Mouse (Mus musculus) frontal cortex, postnatal 14 days (tissue): ENCODE results near the gene Apbb2.

Experiments
- DNase-seq, 2 experiments: peaks; one replicate each; pipeline ENCODE4 v3.0.0; 2022; ENCODE audit warnings: low spot score in 2 of 2

Gene Apbb2

DNA sequence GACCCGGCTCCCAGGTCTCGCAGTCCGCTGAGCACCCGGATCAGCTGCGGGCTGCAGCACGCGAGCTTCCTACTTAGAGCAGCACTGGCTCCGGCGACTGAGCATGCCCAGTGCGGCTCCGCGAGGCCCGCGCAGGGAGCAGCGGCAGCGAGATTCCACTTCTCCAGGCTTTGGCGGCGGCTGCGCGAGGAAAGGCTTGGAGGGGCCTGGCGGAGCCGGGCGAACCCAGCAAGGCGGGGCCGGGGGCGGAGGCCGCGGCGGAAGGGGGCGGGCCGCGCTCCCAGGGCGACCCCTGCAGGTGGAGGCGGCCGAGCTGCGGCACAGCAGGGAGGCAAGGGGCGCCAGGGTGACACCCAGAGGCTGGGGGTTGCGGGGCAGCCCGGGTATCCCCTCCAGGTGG is at the start of gene Apbb2:
TSS of gene Apbb2 (minus strand) at position 188 of the 400 bp plus-strand sequence.
- DNase-seq: peak; percentile 92 to 93

DNA sequence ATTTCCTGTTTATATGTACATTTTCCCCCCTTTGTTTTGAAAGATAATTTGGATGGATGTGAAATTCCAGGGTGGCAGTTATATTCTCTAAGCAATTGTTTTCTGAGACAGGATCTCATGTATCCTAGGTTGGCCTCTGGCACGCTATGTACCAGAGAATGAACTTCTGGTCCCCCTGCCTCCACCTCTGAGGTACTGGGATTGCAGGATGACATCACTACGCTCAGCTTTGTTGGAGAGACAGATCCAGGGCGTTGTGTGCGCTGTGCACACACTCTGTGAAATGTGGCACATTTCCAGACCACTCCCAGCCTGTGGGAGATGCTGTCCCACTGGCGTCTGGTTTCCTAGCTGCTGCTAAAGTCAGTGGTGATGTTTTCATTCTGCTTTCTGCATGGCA is 35.6 kb upstream of the Apbb2 start:
- DNase-seq: no peak

DNA sequence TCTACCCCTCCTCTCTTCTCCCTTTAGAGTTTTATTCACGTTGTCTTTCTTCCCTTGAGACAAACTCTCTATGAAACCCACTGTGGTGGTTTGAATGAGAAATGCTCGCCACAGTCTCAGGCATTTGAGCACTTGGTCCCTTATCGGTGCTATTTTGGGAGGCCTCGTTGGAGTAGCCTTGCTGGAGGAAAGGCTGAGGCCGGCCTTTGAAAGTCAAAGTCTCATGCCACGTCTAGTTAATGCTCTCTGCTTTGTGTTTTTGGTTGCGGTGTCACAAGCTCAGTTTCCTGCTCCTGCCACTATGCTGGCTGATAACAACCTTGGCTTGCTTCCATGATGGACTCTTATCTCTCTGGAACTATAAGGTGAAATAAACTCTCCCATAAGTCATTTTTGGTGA is 28.9 kb upstream of the Apbb2 start:
- no peak for DNase-seq

DNA sequence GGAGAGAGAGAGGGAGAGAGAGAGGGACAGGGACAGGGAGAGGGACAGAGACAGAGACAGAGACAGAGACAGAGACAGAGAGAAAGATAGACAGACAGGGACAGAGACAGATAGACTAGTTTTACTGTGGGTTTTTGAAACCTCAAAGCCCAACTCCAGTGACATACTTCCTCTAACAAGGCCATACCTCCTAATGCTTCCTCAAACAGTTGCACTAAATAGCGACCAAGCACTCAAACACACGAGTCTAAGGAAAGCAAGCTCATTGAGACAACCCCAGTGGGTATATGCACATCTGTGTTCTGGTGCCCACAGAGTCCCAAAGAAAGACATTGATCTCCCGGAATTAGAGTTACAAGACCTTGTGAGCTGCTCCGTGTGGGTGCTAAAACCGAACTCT is 24.7 kb upstream of the Apbb2 start:
- DNase-seq: no peak

DNA sequence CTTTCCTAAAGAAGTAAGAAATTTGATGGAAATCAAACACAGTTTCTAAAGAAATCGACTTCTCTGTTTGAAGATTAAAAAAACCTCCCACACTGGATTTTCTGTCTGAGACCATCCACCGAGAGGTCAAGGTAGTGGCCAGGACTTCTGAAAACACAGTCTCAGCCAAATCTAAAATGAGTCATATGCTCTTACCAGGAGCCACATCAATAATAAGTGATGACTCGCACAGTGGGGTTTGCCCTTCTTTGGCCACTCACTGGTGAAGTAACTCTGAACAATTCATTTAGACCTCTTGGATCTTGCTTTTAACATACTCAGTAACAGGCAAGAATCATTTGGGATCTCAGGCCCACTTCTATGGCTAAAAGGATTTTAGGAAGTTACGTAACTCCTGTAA is 23.6 kb upstream of the Apbb2 start:
- no peak for DNase-seq

DNA sequence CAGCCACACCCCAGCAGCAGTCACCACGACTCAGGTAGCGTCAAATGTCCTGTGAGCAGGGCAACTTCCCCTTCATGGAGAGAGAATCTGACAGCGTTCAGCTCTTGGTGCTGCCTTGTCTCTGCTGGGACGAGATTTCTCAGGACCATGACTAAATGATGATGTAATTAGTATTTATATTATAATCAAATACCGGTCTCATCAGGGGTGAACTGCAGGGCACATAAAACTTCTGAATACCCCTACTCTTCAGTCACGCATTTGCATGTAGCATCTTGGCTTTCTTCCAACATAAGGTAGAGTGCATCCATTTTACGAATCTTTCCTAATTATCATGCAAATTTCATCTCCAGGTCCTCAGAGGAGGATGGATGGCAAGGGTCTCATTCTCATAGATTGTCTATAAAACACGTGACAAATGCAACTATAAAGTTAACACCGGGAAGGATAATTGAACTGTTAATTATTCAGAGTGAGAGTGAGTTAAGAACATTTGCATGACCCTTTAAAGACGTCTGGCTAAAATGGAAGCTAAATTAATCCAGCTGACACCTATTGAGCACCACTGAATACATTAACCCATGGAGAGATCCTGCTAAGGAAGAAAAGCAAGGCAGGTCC is 17.0 kb upstream of the Apbb2 start:
- no peak for DNase-seq

DNA sequence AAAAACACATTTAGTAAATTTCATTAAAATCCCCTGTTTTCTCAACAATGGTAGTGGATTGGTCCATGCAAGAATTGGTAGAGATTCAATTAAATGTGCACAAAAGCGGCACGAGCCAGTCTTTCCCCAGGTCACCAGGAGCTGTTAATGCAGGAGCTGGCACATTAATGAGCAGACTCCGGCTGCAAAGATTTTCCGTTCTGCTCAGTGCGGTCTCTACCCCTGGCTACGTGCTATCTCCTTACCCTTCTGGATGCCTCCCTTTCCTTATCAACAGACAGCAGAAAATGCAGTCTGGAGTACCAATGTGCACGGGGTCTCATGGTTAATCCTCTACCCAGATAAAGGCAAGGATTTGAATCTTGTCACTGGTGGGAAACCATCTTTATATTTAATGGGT is 9.2 kb upstream of the Apbb2 start:
- no peak for DNase-seq

DNA sequence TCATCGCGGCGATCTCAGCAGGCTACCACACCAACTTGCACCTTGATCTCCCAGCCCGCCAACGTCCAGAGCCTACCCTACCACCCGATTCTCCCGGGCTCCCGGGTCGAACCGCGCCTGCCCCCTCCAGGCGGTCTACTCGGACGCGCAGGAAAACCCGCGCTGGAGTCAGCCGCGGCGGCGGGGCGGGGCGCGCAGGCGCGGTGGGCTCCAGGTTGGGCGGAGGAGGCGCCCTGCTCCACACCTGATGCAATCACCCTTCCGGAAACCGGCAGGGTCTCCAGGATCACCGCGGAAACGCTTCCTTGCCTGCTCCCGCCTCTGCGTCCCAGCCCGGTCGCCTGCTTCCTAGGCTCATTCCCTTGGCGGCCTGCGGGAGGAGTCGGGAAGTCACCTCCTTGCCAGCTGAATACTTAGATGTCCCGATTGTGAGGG is 1.6 kb upstream of the Apbb2 start:
- peak; percentile 66 to 72 for DNase-seq

DNA sequence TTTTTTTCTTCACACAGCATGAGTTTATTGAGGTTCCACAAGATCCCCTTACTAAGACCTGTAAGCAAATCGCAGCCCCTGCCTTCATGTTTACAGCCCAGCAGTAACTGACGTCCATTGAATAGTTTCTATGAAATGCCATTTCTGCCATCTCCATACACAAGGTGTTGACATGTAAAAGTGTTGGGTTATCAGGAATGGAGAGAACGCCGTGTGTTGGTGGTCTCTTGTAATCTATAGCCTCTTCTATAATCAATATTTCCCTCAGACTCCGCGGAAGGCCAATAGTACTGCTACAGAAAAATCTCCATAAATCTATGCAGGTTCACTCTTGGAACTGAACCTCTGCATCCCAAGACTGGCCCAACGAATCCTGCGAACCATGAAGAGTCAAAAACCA is 1.1 kb upstream of the Apbb2 start:
- DNase-seq: no peak

DNA sequence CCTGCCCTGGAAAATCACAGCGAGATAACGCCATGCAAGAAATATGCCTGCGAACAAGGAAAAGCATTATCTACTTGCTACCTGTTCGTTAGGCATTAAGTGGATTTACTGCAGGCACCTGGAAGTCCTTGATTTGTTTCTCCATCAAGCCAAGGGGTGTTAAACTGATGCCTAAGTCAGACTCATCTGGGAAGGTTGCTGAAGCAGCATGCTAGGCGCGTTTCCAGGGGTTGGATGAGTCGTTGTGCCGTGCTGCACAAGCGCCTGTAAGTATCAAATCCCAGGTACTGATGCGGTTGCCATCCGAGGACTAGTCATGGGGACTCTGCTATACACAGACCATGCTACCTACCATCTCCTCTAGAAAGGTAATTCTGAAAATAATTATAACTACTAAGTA is 611 bp upstream of the Apbb2 start:
- DNase-seq: no peak

DNA sequence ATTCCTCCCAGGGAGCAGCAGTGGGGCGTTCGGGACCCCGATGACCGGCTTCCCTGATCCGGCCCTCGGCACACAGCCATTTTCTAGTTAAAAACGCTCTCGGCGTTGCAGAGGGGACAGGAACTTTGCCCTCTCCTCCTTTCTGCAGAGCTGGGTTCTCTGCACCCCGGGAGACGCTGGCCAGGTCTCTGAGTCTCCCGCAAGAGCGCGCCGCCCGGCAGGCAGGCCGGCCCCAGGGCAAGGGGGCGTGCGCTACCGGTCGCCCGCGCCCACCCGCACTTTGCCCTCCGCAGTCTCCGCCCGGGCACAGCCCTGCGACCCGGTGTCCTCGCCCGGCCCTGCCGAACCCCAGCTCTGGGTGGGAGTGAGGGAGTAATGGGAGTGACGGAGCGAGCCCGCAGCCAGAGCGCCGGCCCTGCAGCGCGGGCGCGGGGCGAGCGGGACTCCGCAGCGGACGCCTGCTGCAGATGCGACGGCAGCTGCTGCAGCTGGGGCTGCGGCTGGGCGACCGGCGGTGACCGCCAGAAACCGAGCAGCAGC is 593 bp downstream of the Apbb2 start:
- DNase-seq: no peak

DNA sequence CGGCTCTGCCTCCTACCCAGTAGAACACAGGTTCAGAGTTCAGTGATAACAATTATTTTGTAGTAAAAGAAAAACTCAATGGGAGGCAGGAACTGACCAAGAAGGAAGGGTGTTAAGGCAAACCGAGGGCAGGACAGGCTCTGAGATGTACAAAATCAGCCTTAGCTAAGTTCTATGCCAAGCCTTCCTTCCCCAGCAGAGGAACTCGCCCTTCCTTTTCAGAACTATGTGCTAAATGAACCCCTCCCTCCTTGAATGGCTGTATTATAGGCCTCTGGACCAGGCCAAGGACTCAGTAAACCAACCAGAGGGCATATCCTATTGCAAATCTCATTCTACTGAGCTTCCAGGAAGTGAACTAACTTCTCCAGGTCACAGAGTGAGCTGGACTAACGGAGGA is 3.6 kb downstream of the Apbb2 start:
- no peak for DNase-seq

DNA sequence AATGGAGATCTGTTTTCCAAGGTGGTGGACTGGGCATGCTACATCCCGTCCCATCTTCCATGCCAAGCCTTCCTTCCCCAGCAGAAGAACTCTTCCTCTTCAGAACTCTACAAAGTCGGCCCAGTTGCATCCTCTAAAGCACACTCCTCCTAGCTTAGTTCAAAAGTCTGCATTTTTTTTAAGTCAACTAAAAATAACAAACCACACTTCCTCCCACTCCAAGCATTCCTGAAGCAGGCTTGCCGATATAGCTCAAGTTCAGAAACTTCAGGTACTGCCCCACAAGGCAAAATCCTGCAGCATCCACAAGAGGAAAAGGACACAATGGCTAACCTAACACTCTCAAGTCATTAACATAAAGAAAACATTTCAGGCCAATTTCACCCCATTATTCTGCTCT is 4.9 kb downstream of the Apbb2 start:
- no peak for DNase-seq

DNA sequence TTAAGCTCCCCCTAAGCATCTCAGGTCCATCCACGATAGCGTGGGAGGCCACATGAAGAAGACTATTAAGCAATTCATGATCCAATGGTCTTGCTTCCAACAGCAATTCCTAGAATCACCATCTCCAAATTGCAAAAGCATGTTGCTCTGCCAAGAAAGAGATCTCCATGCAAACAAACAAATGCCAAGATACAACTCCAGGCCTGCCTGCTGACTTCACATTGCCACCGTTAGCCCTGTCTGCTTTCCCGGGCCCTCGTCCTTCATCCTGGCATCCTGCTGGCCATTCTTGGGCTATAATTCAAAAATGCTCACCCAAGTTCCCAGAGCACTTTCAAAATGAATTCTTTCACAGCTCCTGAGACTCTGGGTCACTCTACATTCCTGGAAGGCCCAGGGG is 5.6 kb downstream of the Apbb2 start:
- DNase-seq: no peak

DNA sequence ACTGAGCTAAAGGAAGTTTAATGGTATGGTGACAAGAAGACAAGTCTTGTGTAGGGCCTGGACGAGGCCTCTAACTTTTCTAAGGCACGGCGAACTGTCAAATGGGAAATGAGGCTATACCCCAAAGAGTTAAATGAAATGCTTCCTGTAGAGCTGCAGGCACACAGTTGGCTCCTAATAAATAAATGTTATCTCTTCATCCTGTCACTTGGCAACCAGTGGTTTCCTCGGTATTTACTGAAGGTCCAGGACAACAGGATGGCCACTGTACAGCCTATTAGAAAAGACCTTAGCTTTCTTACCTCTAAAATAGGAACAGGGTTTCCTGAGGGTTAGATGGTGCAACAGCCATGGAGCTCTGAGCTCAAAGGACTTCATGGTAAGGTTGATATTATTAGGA is 6.7 kb downstream of the Apbb2 start:
- no peak for DNase-seq

DNA sequence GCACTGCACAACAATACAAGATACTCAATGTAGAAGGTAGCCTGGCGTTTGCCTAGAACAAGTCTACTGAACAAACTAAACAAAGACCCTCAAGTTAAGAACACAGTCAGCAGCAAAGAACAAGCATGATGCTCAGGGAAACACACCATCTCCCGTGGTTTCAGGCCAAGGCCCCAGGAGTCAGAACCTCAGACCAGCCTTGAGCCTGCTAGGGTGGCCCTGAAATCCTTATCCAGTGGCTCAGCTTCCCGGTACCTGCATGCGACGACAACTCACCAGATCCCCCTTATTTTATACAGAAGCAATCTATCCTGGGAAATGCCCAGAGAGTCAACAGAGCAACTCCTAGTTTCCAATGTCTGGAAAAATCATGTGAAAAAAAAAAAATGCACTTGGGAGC is 7.2 kb downstream of the Apbb2 start:
- no peak for DNase-seq

DNA sequence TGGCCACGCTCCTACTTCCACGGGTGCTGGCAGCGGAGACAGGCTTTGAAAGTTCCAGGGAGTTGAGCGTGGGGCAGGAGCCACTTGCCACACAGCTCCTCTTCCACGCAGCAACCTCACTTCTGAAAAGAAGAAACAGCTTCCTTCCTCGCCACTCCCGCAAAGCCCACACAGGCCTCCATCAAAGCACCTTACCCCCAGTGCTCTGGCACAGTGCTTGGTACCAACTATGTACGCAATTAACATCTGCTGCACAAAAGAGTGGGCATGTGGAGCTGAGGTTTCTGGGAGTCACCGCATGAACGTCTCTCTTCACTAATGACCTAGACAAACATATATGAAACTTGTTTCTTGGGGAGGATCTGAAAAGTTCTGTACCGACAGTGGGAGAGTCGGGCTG is 8.3 kb downstream of the Apbb2 start:
- no peak for DNase-seq

DNA sequence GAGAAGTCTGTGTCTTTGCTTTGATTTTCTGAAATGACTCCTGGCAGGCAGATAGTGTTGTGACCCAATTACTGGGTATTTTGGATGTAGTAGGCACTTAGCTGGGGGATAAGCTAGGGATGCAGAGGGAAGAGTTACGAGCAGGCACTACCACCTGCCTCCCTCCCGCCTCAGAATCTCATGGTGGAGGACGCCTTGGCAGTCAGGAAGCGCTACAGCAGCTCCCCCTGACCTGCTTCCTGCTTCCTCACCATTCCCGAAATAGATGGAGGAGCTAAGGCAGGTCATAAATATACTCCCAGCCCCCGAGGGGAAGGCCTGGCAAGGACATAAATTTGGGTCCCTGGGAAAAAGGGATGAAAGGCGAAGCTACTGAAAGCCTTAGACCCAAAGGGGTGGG is 9.3 kb downstream of the Apbb2 start:
- DNase-seq: no peak

DNA sequence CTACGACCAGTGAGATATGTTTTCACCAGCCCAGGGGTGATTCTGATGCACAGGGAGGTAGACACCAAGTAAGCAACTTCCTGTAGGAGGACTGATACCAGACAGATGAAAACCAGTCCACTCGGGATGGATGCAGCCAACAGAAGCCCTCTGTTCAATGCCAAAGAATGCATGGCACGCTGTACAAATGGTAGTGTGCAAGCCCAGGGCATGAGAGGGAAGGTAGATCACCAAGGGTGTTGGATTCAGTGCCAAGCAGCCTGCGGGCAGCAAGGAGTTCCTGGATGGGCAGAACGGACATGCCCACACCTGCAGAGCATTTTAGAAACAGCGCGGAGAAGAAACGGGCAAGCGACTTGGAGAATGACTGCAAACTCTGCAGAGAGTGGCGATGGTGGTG is 10.8 kb downstream of the Apbb2 start:
- no peak for DNase-seq

DNA sequence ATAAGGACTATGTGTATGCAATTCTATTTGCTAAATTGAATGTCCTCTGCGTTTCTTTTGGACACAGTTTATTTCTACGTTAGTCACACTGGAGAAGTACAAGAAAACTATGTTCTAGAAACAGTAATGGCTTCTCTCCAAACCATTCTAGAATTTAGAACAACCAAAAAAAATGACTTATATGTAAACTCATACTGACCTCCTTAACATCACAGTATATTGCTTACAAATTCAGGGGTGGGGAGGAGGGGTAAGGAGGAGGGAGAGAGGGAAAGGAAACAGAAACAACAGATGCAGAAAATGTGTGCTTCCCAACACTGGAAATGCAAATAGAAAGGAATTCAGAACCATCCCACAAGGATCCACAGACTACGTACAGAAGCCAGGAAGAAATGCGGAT is 11.4 kb downstream of the Apbb2 start:
- no peak for DNase-seq

DNA sequence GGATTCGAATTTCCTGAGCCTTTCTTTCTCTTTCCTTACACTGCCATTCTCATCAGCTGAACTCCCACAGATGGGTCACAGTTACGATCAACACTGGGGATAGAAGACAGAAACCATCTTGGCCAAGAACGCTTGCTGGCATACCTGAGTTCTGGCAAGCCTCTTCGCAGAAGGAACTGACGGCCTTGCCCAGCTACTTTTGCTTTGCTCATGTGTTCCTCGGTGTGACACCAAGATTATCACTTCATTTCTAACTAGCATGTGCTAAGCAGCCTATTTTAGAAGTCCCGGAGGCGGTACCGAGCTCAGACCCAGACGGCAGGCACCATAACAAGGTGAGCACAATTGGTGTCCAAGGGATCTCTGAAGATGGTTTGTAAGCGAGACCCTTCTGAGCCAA is 12.9 kb downstream of the Apbb2 start:
- DNase-seq: no peak

DNA sequence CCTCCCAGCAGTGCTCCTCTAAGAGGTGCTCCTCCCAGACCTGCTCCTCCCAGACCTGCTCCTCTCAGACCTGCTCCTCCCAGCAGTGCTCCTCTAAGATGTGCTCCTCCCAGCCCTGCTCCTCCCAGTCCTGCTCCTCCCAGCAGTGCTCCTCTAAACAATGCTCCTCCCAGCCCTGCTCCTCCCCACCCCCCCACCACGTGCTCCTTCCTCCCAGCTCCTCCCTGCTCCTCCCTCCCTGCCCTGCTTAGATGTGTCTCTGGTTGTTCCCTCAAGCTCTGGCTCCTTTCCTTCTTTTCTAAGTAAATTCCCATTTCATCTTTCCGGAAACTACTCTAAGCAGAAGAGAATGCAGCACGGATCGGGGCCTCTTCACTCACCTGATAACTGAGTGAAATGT is 14.2 kb downstream of the Apbb2 start:
- no peak for DNase-seq

DNA sequence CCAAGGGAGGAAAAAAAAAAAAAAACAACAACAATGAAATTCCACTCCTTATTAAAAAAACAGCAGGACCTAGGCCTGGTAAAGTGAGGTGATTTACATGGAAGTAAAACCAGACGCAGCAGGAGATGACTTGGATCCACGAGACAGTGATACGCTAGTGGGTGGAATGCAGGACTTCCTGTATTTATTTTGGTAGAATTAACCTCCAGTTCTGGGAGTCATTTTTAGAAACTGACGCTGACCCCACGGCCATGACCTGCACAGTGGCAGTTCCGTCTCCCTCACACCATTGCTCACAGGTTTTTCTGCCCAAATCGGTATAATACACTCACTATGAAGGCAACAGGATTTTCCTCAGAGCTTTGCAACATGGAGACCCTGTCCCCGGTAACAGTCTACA is 14.8 kb downstream of the Apbb2 start:
- DNase-seq: no peak

DNA sequence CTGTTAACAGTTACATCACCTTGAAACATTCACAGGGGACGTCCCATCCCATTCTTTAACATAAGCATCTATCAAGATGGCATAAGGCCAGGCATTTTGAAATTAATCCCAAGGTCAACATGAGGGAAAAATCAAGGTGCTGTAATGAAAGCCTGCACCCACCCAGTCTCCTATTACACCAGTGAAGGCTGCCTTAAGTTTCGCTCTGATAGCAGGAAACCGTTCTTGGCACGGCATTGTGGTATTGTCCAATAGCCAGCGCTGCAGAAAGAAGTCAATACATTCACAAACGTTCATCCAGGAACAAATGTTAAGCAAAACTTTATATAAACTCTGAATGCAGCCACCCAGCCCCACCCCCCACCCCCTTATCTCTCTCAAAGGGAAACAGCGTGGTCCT is 15.4 kb downstream of the Apbb2 start:
- no peak for DNase-seq
